Mouse (Mus musculus) cerebellum, adult 11-12 months (tissue): ENCODE measurements at regions not wholly inside any gene's neighbourhood (a gene's known extent, or its start where the extent isn't known, plus 50 kb on each side); places are given as distances from the start of the nearest gene placed in this dataset.

ENCODE experiments used
- DNase-seq: peaks from one replicate; pipeline ENCODE4 v3.0.0; 2022

DNA sequence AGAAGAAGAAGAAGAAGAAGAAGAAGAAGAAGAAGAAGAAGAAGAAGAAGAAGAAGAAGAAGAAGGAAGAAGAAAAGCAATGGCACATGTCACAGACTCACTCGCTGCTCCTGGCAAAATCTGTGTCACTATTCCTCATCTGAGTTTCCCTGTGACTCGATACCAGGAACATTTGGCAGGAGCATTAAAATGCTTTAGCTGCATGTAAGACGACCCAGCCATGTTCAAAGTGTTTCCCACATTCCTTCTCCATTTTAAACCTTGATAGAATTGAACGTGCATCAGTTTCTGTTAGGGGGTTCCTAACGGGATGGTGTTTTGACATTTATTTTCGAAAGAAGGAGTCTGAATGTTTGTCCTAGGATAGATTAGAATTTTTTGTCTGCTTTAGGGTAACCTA is 51.2 kb upstream of the Pja2 start:
- DNase-seq: no peak

DNA sequence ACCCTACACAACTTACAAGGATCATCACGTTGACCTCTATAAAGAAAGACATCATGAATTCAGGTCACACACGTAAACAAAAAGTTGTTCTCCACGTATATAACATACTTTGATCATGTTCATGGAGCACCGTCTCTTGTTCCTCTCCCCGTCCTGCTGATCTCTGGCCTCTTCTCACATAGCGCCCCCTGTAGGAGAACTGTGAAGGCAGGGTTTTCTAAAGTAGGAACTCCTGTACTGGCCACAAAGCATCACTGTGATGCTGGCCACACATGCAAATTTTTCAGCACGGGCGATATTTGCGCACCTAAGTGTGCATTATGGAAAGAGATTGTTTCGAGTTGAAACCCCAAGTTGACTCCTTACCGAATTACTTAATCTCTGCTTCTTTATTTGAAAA is 51.9 kb upstream of the Pja2 start:
- DNase-seq: no peak

DNA sequence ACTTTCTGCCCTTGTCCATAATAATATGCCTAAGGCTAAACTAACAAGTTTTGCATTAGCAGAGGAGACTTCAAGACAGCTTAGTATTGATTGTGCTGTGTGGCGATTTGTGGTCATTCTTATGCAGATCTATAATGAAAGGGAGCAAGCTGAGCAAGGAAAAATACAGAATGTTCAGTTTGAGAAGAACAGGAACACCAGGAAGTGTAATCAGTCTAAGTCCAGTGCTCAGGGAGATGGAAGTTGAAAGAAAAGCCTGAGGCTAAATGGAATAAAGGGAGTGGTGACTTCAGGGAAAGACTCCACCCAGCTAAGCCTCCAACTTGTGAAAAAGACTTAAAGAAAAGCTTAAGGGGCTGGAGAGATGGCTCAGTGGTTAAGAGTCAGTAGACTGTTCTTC is 58.6 kb upstream of the Pja2 start:
- DNase-seq: no peak

DNA sequence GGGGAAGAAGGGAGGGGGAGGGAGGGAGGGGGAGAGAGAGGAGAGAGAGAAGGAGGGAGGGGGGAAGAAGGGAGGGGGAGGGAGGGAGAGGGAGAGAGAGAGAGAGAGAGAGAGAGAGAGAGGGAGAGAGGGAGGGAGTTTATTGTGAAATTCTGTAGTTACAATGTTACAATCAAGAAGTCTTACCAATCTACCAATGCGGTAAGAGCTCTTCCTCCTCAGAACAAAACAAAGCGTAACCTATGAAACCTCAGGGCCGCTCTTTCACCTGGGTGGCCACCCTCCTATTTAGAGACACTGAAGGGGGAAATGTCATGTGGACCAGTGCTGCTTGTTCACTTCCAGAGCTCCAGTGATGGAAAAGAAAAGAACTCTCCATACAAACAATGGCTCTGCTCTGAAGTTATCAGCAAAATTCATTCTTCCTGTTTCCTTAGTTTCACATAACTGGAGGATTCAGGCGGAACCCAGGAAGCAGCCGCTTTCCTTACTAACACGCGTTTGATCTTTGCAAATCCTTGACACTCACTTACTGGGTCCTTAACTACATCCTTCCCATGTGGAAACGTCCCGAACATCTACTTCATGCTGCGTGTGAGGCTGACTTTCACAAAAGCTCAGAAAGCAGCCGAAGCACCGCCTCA is 65.7 kb upstream of the Pja2 start:
- no peak for DNase-seq

DNA sequence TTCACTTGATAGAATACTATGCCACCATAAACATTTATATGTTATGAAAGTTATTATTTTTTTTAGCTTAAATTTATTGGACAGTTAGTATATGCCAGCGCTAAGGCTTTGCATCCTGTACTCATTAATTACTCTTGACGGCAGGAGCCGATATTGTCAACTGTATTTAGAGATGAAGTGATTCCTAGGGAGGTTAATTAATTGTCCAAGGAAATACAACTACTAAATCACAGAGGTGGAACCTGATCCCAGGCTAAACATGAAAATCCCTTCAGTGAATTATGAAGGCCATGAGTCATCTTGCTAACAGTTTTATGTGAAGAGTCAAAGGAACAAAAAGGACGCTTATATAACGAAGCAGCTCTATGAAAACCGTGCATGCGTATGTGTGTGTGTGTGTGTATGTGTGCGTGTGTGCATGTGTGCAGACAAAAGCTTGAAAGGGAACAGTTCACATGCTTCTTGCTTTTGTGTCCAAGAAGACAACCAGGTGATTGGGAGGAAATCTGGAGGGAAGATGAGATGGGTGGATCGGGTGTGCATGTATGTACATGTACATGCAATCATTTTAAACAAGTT is 66.5 kb upstream of the Pja2 start:
- no peak for DNase-seq

DNA sequence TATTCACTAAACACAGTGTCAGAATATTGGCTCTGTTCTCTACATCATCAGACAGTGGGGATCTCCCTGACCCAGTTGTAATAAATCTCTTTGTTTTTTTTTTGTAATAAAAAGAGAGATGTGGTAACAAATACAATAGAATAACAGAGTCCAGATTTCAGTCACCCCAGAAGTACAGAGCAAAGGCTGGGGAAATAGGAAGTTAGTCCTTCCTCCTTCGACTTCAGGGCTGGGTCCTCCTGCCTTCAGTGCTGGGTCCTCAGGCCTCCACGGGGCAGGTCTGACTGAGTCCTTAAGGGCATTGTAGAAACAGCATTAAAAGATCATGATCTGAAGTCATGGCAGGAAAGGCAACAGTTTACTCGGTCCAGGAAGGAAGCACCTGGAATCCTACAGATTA is 67.0 kb upstream of the Pja2 start:
- no peak for DNase-seq

DNA sequence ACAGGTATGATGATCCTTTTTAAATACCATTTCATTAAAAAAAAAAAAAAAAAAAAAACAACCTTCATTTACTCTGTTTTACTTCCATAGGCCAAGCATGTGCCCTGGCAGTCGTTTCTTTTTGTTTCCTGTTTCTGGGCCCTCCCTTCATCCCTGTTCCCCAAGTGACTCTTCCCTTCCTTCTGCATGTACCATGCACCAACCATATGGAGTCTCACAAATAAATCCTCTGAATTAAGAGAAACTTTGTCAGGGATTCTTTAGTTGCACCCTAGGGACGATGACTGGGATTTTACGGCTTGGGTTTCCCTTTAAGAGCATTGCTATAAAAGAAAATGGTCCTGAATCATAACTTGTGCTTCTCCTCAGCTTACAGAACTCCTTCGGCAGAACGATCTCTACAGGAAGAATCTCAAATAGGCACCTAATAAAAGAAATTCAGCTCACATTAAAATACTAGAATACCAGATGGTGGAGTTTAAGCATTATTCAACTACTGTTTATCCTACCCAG is 75.1 kb upstream of the Pja2 start:
- no peak for DNase-seq

DNA sequence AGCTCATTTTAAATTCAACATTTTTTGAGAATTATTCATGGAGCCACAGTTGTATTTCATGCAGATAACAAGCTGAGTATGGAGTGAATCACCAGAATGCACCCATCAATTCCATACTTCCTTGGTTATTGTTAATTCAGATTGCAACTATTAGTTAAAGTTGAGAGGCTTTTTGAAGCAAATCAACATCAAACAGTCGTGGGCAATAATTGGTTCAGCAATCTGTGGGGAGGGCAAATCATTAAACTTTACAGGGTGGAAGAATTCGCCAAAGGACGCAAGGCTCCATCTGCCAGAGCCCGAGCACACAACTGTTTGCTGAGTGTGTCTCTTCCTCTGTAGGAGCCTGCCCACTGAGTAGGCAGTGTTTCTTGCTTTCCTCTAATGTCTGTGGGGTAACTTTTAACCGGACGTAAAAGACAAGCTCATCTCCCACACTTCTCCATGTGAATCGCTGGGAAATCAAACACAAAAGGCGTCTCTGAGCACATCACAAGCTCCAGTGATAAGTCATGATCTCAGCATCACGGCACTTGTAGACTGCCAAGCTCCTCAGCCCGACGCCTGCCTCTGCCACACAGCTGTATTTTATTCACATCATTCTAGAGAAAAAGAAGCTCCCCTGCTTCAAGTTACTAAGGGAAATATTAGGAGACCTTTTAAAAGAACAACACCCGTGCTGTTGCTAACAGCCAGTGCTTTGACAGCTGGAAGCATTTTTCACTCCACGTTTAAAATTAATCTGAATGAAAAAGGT is 75.7 kb upstream of the Pja2 start:
- DNase-seq: no peak

DNA sequence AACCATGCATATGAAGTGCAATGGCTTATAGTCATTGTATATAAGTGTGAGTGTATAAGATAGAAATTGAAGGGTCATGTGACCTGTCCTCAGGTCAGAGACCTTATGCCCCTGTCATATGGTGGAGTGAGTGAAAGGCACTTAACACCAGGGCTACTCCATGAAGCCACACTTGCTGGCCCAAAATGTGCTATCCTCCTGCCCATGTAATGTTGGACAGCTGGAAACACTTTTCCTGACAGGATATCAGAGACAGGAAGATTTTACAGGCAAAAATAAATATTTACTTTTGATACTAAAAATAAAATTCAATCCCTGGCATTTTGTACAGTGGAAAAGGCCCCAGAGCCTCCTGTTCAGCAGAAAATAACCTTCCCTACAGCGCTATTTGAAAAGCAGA is 94.1 kb upstream of the Pja2 start:
- DNase-seq: no peak

DNA sequence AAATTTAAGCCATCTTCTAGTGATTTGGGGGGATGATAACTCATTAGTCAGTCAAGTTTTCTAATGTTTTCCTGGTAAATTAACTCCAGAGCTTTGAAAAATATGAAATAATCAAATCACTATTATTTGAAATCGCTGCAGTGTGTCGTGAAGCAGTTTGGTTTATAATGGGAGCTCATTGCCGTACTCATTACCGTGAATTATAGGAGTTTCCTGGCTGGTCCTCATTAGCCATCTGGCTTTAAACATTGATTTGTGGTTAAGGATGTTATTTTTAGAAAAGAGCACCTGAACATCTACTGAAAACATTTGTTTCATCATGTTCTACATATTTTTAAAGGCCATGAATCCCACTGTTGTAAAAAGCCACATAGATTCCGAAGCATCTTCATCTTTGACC is 94.8 kb upstream of the Pja2 start:
- no peak for DNase-seq

DNA sequence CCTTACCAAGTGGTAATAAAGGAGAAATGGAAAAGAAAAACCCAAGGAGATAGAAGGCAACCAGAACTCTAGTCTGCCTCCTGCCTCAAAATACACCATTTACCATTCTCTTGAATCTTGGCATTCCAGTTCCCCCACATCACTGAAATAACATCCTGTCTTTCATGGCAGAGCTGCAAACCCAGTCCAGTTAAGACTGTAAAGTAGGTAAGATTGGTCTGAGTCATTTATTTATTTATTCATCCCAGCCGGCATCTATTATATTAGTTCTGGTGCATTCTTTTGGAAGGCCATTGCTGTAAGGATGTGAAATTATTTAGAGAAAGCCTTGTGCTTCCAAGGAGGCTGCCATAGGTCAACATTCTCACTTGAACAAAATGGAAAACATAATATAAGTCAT is 107.9 kb upstream of the Pja2 start:
- DNase-seq: no peak

DNA sequence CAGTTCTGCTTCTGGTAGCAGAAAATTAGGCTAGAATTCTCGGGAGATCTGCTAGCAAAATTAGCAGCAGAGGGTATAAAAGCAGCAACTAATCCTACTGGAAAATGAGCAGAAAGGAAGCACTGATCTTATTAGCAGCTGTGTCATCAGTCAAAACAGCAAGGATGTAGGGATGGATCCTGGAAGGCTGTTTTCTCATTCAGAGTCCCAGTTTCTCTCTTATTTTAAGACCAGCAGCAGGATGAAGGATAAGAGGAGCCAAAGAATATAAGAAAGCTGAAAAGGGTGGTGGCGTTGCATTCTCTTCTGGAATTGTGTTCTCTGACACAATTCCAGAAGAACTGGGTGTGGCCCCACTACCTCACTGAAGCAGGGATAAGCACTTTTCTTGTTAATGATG is 123.0 kb upstream of the Pja2 start:
- no peak for DNase-seq

DNA sequence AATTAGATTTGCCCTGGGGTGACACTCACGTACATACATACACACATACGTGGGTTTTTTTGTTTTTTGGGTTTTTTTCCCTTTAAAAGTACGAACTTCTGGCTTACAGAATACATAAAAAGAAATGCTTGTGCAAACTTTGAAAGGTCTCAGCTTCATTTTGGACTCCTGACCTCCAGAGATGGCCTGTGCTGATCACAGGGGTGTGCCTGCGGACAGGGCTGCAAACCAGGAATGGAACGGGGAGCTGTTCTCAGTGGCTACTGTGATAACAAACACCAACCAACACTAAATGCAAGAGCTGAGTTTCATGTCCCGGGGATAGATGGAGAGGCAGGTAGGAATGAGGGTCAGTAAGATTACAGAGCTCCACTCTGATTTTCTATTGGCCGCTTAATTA is 134.3 kb upstream of the Man2a1 start:
- DNase-seq: no peak

DNA sequence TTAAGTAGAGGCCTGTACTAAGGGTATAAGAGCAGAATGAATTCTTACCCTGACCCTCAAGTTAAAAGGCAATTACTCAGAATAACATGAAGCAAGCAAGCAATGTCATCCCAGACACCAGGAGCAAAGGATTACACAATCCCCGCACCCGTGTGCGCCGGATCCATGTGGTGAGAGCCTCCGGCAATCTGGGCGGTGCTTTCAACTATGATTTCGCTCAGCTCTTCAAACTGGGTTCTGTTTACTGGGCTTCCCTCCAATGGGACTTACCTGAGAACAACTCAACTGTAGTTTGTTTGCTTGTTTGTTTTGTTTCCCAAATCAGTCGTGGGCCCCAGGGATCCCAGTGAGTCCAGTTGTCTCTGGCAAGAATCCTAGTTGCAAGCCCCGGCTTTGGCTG is 133.8 kb upstream of the Man2a1 start:
- DNase-seq: no peak

DNA sequence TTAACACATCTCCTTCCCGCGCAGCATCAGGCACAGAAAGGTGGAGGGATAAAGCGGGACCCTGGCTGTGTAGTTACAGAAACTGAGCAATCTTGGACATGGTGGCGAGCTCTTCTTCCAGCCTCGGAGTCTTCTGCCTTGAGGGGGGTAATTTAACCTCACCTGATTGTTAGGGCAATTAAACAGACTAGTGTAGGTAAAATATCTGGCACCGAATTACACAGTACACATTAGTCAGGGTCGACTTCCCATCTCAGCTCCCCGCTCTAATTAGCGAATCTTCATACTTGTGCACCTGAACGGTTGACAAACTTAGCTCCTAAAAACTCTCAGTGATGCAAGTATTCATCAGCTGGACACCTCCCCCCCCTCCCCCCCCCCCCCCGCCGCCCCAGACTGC is 133.2 kb upstream of the Man2a1 start:
- no peak for DNase-seq

DNA sequence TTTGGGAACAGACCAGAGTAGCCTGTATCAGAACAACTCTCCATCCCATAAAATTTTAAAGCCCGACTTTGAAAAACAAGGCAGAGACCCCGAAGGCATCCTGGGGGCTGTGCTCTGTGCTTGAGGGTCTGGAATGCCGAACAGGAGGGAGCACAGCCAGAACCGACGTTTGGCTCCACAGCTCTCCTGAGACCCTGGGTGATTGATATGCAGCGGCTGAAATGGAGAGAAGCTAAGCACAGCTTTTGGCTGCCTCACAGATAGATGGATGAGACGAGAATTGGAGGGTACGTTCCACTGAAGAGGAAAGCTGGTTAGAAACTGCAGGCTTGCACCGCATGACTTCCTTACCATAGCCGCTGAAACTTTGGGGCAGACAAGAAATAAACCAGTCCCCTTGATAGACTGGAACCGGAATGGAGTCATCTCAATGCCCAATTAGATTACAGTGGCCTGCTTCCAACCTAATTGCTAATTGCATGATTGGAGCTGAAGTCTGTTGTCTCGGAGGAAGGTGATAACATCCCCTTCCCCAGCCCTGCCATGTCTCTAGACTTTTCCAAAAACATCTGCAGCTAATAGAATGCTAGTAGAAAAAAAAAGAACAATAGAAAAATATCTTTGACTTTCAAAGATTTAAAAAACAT is 130.7 kb upstream of the Man2a1 start:
- no peak for DNase-seq

DNA sequence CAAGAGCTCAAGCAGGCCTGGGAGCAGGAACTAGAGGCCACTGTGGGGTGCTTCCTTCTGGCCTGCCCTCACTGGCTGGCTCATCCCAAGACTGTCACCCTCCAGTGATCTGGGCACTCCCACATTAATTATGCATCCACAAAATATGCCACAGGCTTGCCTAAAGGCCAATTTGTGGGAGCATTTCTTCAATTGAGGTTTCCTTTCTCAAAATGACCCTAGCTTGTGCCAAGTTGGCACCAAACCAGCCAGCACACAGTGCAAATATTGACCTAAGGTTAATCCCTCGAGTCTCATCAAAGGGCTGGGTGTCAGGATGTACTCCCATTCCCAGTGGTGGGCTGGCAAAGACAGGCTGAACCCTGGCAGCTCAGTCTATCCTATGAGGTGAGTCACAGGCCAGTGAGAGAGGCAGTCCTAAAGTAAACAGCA is 119.9 kb upstream of the Man2a1 start:
- no peak for DNase-seq

DNA sequence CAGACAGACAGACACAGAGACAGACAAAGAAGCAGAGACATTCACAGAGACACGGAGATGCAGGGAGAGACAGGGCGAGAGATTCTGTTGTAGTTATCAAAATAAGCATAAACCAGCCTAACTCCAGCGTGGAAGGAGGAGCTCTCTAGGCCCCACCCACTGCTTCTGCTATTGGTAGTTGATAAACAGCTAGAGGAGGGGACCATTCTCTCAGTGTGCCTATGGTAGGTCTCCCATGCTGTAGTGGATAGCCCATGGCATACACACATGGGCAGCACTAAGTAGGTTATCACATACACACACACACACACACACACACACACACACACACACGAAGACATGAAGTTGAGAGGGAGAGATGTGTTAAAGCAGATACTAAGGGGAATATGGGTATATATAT is 115.7 kb upstream of the Man2a1 start:
- no peak for DNase-seq

DNA sequence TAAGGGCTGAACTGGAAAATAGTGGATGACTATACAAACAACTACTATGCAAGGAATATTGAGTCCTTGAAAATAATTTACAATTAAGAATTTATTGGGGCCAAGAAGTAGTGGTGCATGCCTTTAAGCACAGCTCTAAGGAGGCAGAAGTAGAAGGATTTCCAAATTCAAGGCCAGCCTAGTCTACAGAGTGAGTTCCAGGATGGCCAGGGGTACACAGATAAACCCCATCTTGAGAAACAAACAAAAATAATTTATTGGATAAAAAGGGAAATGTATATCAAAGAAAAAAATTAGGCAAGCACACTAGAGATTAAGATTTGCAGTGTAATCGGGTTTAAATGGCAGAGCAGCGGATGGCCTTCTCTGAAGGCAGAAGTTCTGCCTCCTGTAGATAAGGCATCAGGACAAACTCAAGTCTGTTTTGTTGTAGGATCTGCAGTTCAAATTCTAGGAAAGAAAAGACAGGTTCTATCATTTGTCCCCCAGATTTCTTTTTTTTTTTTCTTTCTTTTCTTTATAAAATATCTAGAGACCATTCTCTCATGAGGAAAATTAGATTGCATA is 110.7 kb upstream of the Man2a1 start:
- no peak for DNase-seq

DNA sequence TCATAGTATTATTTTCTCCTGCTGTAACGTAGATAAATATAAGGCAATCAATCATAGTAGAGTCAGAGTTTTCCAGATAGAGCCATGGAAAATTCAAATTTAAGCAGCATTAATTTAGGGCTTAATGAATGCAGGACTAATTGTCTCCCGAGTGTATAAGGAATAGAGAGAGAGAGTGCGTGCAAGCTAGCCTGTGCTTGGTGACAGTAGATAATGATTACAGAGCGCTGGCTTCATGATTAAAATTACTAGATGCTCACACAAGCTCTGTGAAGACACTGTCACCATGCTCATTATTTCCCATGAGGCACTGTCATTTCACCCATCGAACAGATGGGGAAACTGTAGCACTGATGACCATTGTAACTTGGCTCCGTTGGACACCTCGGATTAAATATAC is 109.9 kb upstream of the Man2a1 start:
- DNase-seq: no peak

DNA sequence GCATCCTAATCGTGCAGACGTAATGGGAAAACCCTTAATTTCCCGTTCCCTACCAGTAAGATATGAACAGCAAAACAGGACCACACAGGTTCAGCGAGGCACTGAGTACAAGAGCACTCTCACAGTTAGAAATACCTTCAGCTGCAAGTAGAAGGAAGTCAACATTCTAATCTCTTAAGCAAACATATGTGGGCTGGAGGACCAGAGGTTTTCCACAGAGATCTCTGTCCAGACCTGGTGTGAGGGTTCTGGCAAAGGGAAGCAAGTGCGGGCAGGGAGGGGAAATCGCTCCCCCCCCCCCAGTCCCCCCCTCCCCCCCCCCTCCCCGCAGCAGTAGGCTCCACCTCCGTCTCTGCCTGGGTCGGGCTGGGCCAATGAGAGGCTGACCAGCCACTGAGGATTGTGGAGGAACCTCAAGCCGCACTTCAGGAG is 108.6 kb upstream of the Man2a1 start:
- no peak for DNase-seq

DNA sequence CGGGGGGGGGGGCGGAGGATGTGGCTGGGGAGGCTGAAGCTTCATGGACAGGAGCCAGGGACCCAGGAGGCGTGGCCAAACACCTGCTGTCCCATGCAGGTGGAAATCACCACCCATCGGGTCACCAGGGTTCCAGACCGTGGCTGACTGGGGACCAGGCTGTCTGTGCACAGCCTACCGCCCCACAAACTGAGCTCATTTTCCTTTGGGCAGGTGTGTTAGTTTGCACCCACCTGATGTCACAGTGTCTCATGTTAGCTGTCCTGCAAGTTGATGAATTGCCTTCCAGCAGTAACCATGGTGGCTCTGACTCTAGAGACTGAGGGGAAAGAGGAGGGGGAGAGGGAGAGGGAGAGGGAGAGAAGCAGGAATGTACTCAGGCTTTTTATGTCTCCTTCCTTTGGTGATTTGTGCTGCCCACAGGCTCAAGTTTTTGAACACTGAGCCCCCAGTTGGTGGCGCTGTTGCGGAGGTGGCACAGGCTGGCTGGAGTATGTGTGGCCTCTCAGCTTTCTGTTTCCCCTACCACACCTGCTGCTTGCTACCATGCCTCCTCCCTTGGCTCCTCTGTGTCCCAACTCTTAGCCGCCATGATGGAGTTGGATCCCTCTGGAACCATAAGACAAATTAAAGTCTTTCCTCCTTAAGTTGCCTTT is 107.8 kb upstream of the Man2a1 start:
- DNase-seq: no peak
